Mouse (Mus musculus): ENCODE measurements at regions not wholly inside any gene's neighbourhood (a gene's known extent, or its start where the extent isn't known, plus 50 kb on each side); places are given as distances from the start of the nearest gene placed in this dataset.

DNA sequence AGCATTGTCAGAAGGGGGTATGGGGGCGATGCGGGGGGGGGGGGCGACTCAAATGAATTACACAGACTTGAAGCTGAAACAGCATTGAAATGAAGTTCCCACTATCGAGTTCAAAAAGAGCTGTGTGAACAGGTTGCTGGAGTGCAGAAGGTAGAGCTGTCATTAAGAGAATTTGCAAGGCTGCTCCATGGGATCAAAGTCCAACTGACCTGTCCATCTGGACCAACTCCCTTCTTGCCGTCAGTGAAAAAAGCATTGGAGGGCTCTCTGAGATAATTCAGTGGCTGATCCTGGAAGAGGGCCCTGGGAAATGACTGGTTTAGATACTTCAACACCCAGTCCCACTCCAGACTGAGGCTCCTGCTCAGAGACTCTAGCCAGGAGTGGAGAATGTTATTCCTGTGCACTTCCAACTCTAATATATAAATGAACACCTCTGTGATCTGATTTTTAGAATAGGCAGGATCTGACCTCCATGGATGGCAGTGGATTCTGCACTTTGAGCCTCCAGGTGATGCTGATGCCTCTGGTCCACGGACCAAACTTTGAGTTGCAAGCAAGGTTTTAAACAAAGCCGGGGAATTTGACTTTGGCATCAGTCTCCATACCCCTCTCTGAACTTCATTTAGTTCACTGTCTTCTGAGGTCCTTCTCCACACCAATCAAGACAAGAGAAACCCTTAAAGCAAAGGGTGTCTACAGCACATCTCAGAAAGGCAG lies 82.6 kb upstream of the Parp11 start:
- no peak for TF ChIP-seq POLR2A (IDR thresholded peaks at IDR 0.05; ENCODE audit: insufficient read depth, low read depth, low read length)
- no peak for TF ChIP-seq CTCF (IDR thresholded peaks at IDR 0.05; ENCODE audit: insufficient read depth, low read depth, low read length)
